Mouse (Mus musculus) intestine, postnatal 0 days (tissue): ENCODE measurements around the gene Mxd4. TPM values are rescaled to one million over a fixed set of nuclear protein-coding genes. Genes with fewer than 3 reads are reported as not detected.

Experiments
- ATAC-seq: fragments of 200-750 bp; cut with Nextera tagmentation; 2 replicates; pipeline ENCODE4 v1.8.0; 2017; ENCODE audit warnings: mild to moderate bottlenecking, moderate TSS enrichment, moderate library complexity
- H3K27ac ChIP-seq: fragments of 300-500 bp; sonication (generic); 2 replicates; pipeline ENCODE4 v1.5.1; 2014; ENCODE audit warnings: mild to moderate bottlenecking, low read depth, low read length, moderate library complexity
- H3K27me3 ChIP-seq: fragments of 300-500 bp; sonication (generic); replicated peaks from 2 replicates; pipeline ENCODE4 v1.6.1; 2014; ENCODE audit warnings: low read length, mixed read lengths; ENCODE audit not compliant: control insufficient read depth, insufficient read depth
- H3K36me3 ChIP-seq: fragments of 300-500 bp; sonication (generic); 2 replicates; pipeline ENCODE4 v1.6.1; 2014; ENCODE audit warnings: mild to moderate bottlenecking, moderate library complexity; ENCODE audit not compliant: control insufficient read depth, insufficient read depth
- H3K4me1 ChIP-seq: fragments of 300-500 bp; sonication (generic); replicated peaks from 2 replicates; pipeline ENCODE4 v1.6.1; 2014; ENCODE audit warnings: antibody characterized with exemption, low read length, mixed read lengths; ENCODE audit not compliant: control insufficient read depth, insufficient read depth
- H3K4me2 ChIP-seq: fragments of 300-500 bp; sonication (generic); replicated peaks from 2 replicates; pipeline ENCODE4 v1.6.1; 2014; ENCODE audit warnings: low read depth, mild to moderate bottlenecking, moderate library complexity
- H3K4me3 ChIP-seq: fragments of 300-500 bp; sonication (generic); 2 replicates; pipeline ENCODE4 v1.5.1; 2014; ENCODE audit warnings: low read depth, low read length
- H3K9ac ChIP-seq: fragments of 300-500 bp; sonication (generic); 2 replicates; pipeline ENCODE4 v1.6.1; 2014; ENCODE audit warnings: mild to moderate bottlenecking, low read depth, low read length
- H3K9me3 ChIP-seq: fragments of 300-500 bp; sonication (generic); 2 replicates; pipeline ENCODE4 v1.6.1; 2016; ENCODE audit warnings: mixed run types; ENCODE audit not compliant: control insufficient read depth
- CTCF ChIP-seq: sonication (generic); IDR thresholded peaks from 2 replicates; pipeline ENCODE4 v1.5.1; 2016; ENCODE audit warnings: low read depth, mild to moderate bottlenecking, control low read depth, antibody characterized with exemption, moderate library complexity
- WGBS: fragments of 180-500 bp; shearing (Covaris S2); extraction: QIAGEN DNeasy Blood & Tissue Kit; methylation state at CpG from one replicate; pipeline ENCODE4 v1.1.7; 2014; 5-methylcytosine and 5-hydroxymethylcytosine counted together
- polyA plus RNA-seq: library from polyadenylated mRNA; unstranded; fragments of >200 nt; fragmentation: Nextera tagmentation; extraction: Ambion mirVana; gene quantifications from 2 replicates; pipeline ENCODE4 v1.2.1, GENCODE M21; 2015

Gene Mxd4
- polyA plus RNA-seq, 1 experiment from 2014 or later: 14.1 TPM

DNA sequence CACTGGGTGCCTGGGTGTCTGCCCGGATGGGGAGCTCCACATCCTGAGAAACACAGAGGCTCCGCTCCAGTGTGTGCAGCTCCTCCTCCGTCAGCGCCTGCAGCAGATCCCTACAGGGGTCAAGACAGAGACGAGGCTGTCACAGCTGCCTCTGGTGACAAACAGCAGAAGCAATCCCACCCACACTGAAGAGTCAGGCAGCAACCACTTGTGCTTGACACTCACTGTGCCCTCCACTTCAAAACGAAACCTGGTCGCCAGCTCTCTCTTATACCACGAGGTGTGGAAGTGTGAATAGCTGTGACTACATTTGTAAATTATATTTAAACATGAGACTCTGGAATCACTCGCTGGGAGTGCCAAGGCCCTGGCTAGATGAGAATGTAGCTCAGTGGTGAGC, 30.2 kb upstream of the Mxd4 start:
- Histone ChIP-seq H3K27me3 (no peaks in the 10 kb centered on the region), H3K27ac (no peak overlapping the region), H3K4me1 (no peaks in the 10 kb centered on the region), H3K36me3 (no peaks in the 10 kb centered on the region), H3K9ac (no peak overlapping the region), H3K4me3 (no peak overlapping the region), H3K9me3 (no peaks in the 10 kb centered on the region), H3K4me2 (no peak overlapping the region)
- 55% methylated on average over 9 of the region's 9 CpGs for WGBS
- no peak for ATAC-seq
- no peak for TF ChIP-seq CTCF

GRCm38 (mm10) chr5:34216025-34216424, 28.5 kb upstream of the Mxd4 start:
- Histone ChIP-seq H3K4me1 (no peaks in the 10 kb centered on the region), H3K9me3 (no peaks in the 10 kb centered on the region), H3K36me3 (no peaks in the 10 kb centered on the region), H3K4me3 (no peak overlapping the region), H3K4me2 (no peak overlapping the region), H3K9ac (no peak overlapping the region), H3K27me3 (no peaks in the 10 kb centered on the region), H3K27ac (no peak overlapping the region)
- WGBS: 63% methylated on average over 7 of the region's 7 CpGs
- no peak for ATAC-seq
- no peak for TF ChIP-seq CTCF

- 60% methylated on average over 8 of the region's 8 CpGs for WGBS
- TF ChIP-seq CTCF: no peak
Observed at GRCm38 (mm10) chr5:34213659-34214058, 26.1 kb upstream of the Mxd4 start.

GRCm38 (mm10) chr5:34210279-34210678, 22.8 kb upstream of the Mxd4 start:
- no peak overlapping the region for H3K4me2 ChIP-seq
- H3K9ac ChIP-seq: no peak overlapping the region
- H3K4me3 ChIP-seq: no peak overlapping the region
- TF ChIP-seq CTCF: peak; percentile 97
- H3K9me3 ChIP-seq: no peaks in the 10 kb centered on the region
- H3K27me3 ChIP-seq: no peaks in the 10 kb centered on the region
- no peaks in the 10 kb centered on the region for H3K36me3 ChIP-seq
- ATAC-seq: peak; percentile 64; the same call in 1 of the 2 replicates
- H3K4me1 ChIP-seq: no peaks in the 10 kb centered on the region
- 0% methylated on average over 1 of the region's 1 CpGs for WGBS
- no peak overlapping the region for H3K27ac ChIP-seq

More at GRCm38 (mm10) chr5:34213659-34214058, 26.1 kb upstream of the Mxd4 start:
- no peaks in the 10 kb centered on the region for H3K9me3 ChIP-seq
- H3K9ac ChIP-seq: no peak overlapping the region
- no peaks in the 10 kb centered on the region for H3K27me3 ChIP-seq
- no peaks in the 10 kb centered on the region for H3K4me1 ChIP-seq
- no peak overlapping the region for H3K4me2 ChIP-seq
- no peaks in the 10 kb centered on the region for H3K36me3 ChIP-seq
- no peak for ATAC-seq
- H3K27ac ChIP-seq: no peak overlapping the region
- H3K4me3 ChIP-seq: no peak overlapping the region

- Histone ChIP-seq H3K27ac (no peak overlapping the region), H3K9ac (no peak overlapping the region), H3K4me3 (no peak overlapping the region), H3K4me2 (no peak overlapping the region), H3K27me3 (no peaks in the 10 kb centered on the region), H3K36me3 (no peaks in the 10 kb centered on the region), H3K4me1 (no peaks in the 10 kb centered on the region), H3K9me3 (no peaks in the 10 kb centered on the region)
- 31% methylated on average over 3 of the region's 3 CpGs for WGBS
- no peak for TF ChIP-seq CTCF
- ATAC-seq: no peak
Observed at GRCm38 (mm10) chr5:34207503-34207902, 20.0 kb upstream of the Mxd4 start.

- no peaks in the 10 kb centered on the region for H3K27me3 ChIP-seq
- WGBS: 60% methylated on average over 2 of the region's 2 CpGs
Observed at GRCm38 (mm10) chr5:34205788-34206187, 18.3 kb upstream of the Mxd4 start.

DNA sequence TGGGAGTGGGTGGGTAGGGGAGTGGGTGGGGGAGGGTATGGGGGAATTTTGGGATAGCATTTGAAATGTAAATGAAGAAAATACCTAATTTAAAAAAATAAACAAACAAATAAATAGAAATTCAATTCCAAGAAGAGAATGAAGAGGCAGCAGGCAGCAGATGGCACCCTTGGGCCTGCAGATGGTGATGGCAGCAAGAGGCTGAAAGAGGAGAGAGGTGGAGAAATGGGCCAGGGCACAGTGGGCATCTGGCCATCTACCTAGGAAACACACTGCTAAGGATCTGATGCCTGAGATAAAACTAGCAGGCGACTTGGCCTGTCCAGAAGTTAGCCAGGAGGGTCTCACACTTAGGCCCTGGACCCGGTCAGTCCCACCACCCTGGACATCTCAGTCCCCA, 17.4 kb upstream of the Mxd4 start:
- 93% methylated on average over 2 of the region's 2 CpGs for WGBS
- H3K36me3 ChIP-seq: no peaks in the 10 kb centered on the region
- no peak for TF ChIP-seq CTCF

More at GRCm38 (mm10) chr5:34205788-34206187, 18.3 kb upstream of the Mxd4 start:
- H3K27ac ChIP-seq: no peak overlapping the region
- no peak overlapping the region for H3K9ac ChIP-seq
- H3K4me1 ChIP-seq: no peaks in the 10 kb centered on the region
- no peak for ATAC-seq
- no peaks in the 10 kb centered on the region for H3K9me3 ChIP-seq
- no peak for TF ChIP-seq CTCF
- H3K36me3 ChIP-seq: no peaks in the 10 kb centered on the region
- no peak overlapping the region for H3K4me3 ChIP-seq
- H3K4me2 ChIP-seq: no peak overlapping the region

More for the DNA sequence above, 17.4 kb upstream of the Mxd4 start:
- H3K4me3 ChIP-seq: no peak overlapping the region
- H3K4me1 ChIP-seq: no peaks in the 10 kb centered on the region
- H3K9ac ChIP-seq: no peak overlapping the region
- H3K27ac ChIP-seq: no peak overlapping the region
- no peaks in the 10 kb centered on the region for H3K9me3 ChIP-seq
- no peak for ATAC-seq
- no peaks in the 10 kb centered on the region for H3K27me3 ChIP-seq
- H3K4me2 ChIP-seq: no peak overlapping the region
